Mouse (Mus musculus) embryonic facial prominence, embryonic 10.5 days (tissue): ENCODE results near the gene Ahnak2. TPM values are rescaled to one million over a fixed set of nuclear protein-coding genes. Genes with fewer than 3 reads are reported as not detected.

Experiments
- DNase-seq: peaks from one replicate; pipeline ENCODE4 v3.0.0-alpha.2; 2017; ENCODE audit warnings: low spot score
- H3K27ac ChIP-seq: fragments of 300-500 bp; sonication (generic); replicated peaks from 2 replicates; pipeline ENCODE4 v1.5.1; 2016; ENCODE audit warnings: mild to moderate bottlenecking
- H3K27me3 ChIP-seq: fragments of 300-500 bp; sonication (generic); replicated peaks from 2 replicates; pipeline ENCODE4 v1.6.1; 2016; ENCODE audit warnings: low read depth, mild to moderate bottlenecking; ENCODE audit not compliant: poor library complexity, severe bottlenecking
- H3K36me3 ChIP-seq: fragments of 300-500 bp; sonication (generic); replicated peaks from 2 replicates; pipeline ENCODE4 v1.6.1; 2016; ENCODE audit warnings: mild to moderate bottlenecking, moderate library complexity
- H3K4me1 ChIP-seq: fragments of 300-500 bp; sonication (generic); 2 replicates; pipeline ENCODE4 v1.6.1; 2016
- H3K4me3 ChIP-seq: fragments of 300-500 bp; sonication (generic); 2 replicates; pipeline ENCODE4 v1.5.1; 2016; ENCODE audit warnings: mild to moderate bottlenecking, moderate library complexity
- H3K9me3 ChIP-seq: fragments of 300-500 bp; sonication (generic); 2 replicates; pipeline ENCODE4 v1.6.1; 2016; ENCODE audit warnings: mild to moderate bottlenecking
- WGBS: fragments of 180-500 bp; shearing (Covaris S2); methylation state at CpG from one replicate; pipeline ENCODE4 v1.1.7; 2016; 5-methylcytosine and 5-hydroxymethylcytosine counted together
- polyA plus RNA-seq: library from polyadenylated mRNA; unstranded; fragments of >200 nt; fragmentation: Nextera tagmentation; extraction: Ambion mirVana; gene quantifications from 2 replicates; pipeline ENCODE4 v1.2.1, GENCODE M21; 2016

Ahnak2 gene
- polyA plus RNA-seq, 1 experiment from 2014 or later = 0.20 TPM

DNA sequence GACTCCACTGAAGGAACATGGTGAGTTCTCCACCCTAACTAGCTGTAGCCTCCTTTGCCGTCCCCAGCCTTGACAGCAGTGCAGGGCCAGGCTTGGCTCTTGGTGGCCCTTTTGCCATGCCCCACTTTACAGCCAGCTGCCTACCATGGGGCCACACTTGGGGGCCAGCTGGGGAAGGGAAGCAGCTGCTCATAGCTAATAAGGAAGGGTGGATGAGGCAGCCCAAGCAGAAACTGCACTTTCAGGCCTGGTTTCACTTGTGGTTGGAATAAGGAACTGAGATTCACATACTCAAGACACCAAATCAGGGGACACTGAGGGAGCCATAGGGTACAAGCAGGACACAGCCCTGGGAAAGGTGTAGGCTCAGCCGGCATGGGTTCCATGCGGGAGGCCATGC, 40.4 kb downstream of the Ahnak2 start:
- Histone ChIP-seq H3K9me3 (no peaks in the 10 kb centered on the region), H3K4me1 (peaks cover 9% of the 10 kb centered on the region; the same call in 1 of the 2 replicates), H3K27me3 (no peaks in the 10 kb centered on the region), H3K36me3 (no peaks in the 10 kb centered on the region), H3K4me3 (no peak overlapping the region), H3K27ac (peak overlapping the region; percentile 57; the same call in 1 of the 2 replicates)
- DNase-seq = no peak
- 87% methylated on average over 3 of the region's 3 CpGs for WGBS

GRCm38 (mm10) chr12:112761411-112761810, 41.0 kb downstream of the Ahnak2 start:
- no peak overlapping the region for H3K27ac ChIP-seq
- DNase-seq = no peak
- H3K36me3 ChIP-seq = no peaks in the 10 kb centered on the region
- H3K4me3 ChIP-seq = no peak overlapping the region
- no peaks in the 10 kb centered on the region for H3K9me3 ChIP-seq
- peaks cover 9% of the 10 kb centered on the region; the same call in 1 of the 2 replicates for H3K4me1 ChIP-seq
- WGBS = 86% methylated on average over 4 of the region's 4 CpGs
- H3K27me3 ChIP-seq = no peaks in the 10 kb centered on the region

- no peaks in the 10 kb centered on the region for H3K36me3 ChIP-seq
- H3K27me3 ChIP-seq = no peaks in the 10 kb centered on the region
- H3K4me3 ChIP-seq = no peak within 1 kb of the TSS
- H3K4me1 ChIP-seq = peaks cover 9% of the 10 kb centered on the region; the same call in 1 of the 2 replicates
- no peaks in the 10 kb centered on the region for H3K9me3 ChIP-seq
- 43% methylated on average over 4 of the region's 4 CpGs for WGBS
- H3K27ac ChIP-seq = peak within 1 kb of the TSS; percentile 51
- DNase-seq = no peak
Measured at GRCm38 (mm10) chr12:112760154-112760926, 42.1 kb downstream of the Ahnak2 start, which contains the start of gene Pld4. Pld4 (plus strand) TSS chr12:112760655.

DNA sequence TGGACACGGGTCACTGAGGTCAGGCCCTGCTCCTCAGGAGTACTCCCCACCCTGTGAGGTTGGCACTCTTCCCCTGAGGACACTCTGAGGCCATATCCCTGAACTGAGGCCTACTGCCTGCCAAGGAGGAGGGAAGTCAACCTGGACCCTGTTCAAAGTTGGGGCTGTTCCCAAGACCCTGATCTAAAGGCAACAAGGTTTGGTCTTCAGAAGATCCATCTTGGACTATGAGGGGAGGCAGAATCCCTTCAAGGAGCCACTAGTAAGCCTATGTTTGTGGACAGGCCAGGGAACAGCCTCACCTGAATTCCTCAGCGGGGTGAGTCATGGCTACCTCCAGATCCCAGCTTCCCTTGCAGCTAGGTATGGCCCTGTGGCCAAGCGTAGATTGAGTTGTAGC, 43.0 kb downstream of the Ahnak2 start:
- no peak for DNase-seq
- H3K4me1 ChIP-seq = peaks cover 9% of the 10 kb centered on the region; the same call in 1 of the 2 replicates

DNA sequence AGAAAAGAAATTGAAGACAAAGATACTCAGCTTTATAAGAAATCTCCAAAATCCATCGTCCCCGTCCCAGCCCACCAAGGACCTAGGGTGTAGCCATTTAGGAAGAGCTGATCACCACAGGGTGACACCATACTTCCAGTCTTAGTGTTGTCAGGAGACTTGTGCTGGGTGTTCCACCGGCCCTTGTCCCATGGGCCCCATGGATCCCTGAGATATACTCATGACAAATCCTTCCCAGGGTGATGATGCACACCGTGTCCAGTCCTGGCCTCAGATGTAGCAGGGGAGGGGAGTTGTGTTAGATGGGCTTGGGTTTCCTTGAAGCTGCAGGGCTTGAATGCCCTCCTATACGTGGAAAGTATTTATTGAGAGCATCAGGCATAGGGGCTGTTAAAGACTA, 44.6 kb downstream of the Ahnak2 start:
- Histone ChIP-seq H3K36me3 (no peaks in the 10 kb centered on the region), H3K4me1 (peaks cover 9% of the 10 kb centered on the region; the same call in 1 of the 2 replicates), H3K9me3 (no peaks in the 10 kb centered on the region), H3K27ac (no peak overlapping the region), H3K4me3 (no peak overlapping the region), H3K27me3 (no peaks in the 10 kb centered on the region)
- WGBS = 90% methylated on average over 5 of the region's 5 CpGs
- DNase-seq = no peak

More for the DNA sequence above, 43.0 kb downstream of the Ahnak2 start:
- Histone ChIP-seq H3K36me3 (no peaks in the 10 kb centered on the region), H3K27me3 (no peaks in the 10 kb centered on the region), H3K27ac (no peak overlapping the region), H3K4me3 (no peak overlapping the region), H3K9me3 (no peaks in the 10 kb centered on the region)
- 89% methylated on average over 3 of the region's 3 CpGs for WGBS

GRCm38 (mm10) chr12:112755900-112756299, 46.6 kb downstream of the Ahnak2 start:
- no peak overlapping the region for H3K27ac ChIP-seq
- no peak for DNase-seq
- no peaks in the 10 kb centered on the region for H3K27me3 ChIP-seq
- peaks cover 8% of the 10 kb centered on the region; the same call in 1 of the 2 replicates for H3K4me1 ChIP-seq
- H3K4me3 ChIP-seq = no peak overlapping the region
- H3K36me3 ChIP-seq = no peaks in the 10 kb centered on the region
- WGBS = 76% methylated on average over 4 of the region's 4 CpGs
- no peaks in the 10 kb centered on the region for H3K9me3 ChIP-seq

- Histone ChIP-seq H3K4me1 (peaks cover 5% of the 10 kb centered on the region), H3K36me3 (no peaks in the 10 kb centered on the region), H3K27me3 (no peaks in the 10 kb centered on the region), H3K27ac (no peak overlapping the region), H3K4me3 (no peak overlapping the region), H3K9me3 (no peaks in the 10 kb centered on the region)
- 67% methylated on average over 2 of the region's 2 CpGs for WGBS
- DNase-seq = no peak
Measured at GRCm38 (mm10) chr12:112752399-112752798, 50.1 kb downstream of the Ahnak2 start.

GRCm38 (mm10) chr12:112750976-112751375, 51.5 kb downstream of the Ahnak2 start:
- no peaks in the 10 kb centered on the region for H3K36me3 ChIP-seq
- H3K27ac ChIP-seq = no peak overlapping the region
- no peaks in the 10 kb centered on the region for H3K9me3 ChIP-seq
- H3K4me1 ChIP-seq = peaks cover 12% of the 10 kb centered on the region
- 87% methylated on average over 12 of the region's 12 CpGs for WGBS
- no peak for DNase-seq
- no peaks in the 10 kb centered on the region for H3K27me3 ChIP-seq
- no peak overlapping the region for H3K4me3 ChIP-seq

DNA sequence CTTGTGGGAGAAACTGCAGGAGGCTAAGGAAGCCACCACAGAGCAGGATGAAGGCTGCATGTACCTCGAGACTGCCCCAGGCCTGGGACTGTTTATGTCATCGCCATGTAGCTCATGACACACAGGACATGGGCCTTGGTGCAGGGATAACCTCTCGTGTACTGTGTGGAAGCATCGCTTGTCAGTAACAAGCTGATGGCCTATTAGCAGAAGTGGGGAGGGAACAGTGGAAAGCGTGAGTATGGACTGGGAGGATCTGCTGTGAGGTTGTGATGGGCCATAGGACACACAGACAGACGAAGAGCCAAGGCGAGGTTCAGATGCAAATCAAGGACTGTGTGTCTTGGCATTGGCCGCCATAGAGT, 54.9 kb downstream of the Ahnak2 start:
- Histone ChIP-seq H3K27me3 (no peaks in the 10 kb centered on the region), H3K27ac (peak overlapping the region; percentile 85), H3K4me3 (no peak overlapping the region), H3K4me1 (peaks cover 41% of the 10 kb centered on the region), H3K9me3 (no peaks in the 10 kb centered on the region), H3K36me3 (peaks cover 23% of the 10 kb centered on the region)
- DNase-seq = no peak
- WGBS = 79% methylated on average over 8 of the region's 8 CpGs

GRCm38 (mm10) chr12:112746808-112747605, 55.5 kb downstream of the Ahnak2 start:
- peaks cover 45% of the 10 kb centered on the region for H3K4me1 ChIP-seq
- peak overlapping the region; percentile 85 for H3K27ac ChIP-seq
- H3K27me3 ChIP-seq = no peaks in the 10 kb centered on the region
- whole genome bisulfite sequencing = 16% methylated on average over 10 of the region's 10 CpGs
- peaks cover 23% of the 10 kb centered on the region for H3K36me3 ChIP-seq
- DNase-seq = peak; percentile 57
- peak overlapping the region; percentile 37 for H3K4me3 ChIP-seq
- no peaks in the 10 kb centered on the region for H3K9me3 ChIP-seq

DNA sequence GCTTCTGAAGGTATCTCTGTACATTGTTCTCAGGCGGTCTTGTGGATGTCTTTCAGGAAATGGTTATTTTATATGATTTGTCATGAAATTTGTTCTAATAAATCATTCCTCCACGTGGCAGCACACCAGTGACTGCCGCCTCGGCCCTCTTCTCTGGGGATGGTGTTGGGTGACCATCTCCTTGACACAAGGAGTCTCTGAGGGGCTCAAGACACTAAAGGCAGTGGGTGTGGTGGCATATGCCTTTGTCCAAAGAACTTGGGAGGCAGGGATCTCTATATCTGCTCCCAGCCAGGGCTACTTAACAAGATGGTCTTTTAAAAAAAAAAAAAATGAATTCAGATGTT, 56.0 kb downstream of the Ahnak2 start:
- H3K36me3 ChIP-seq = peaks cover 23% of the 10 kb centered on the region
- H3K9me3 ChIP-seq = no peaks in the 10 kb centered on the region
- DNase-seq = no peak
- no peaks in the 10 kb centered on the region for H3K27me3 ChIP-seq
- H3K27ac ChIP-seq = no peak overlapping the region
- H3K4me3 ChIP-seq = no peak overlapping the region
- peaks cover 45% of the 10 kb centered on the region for H3K4me1 ChIP-seq
- WGBS = 80% methylated on average over 4 of the region's 4 CpGs

GRCm38 (mm10) chr12:112745716-112746115, 56.7 kb downstream of the Ahnak2 start:
- H3K4me1 ChIP-seq = peaks cover 46% of the 10 kb centered on the region
- no peak overlapping the region for H3K27ac ChIP-seq
- H3K27me3 ChIP-seq = no peaks in the 10 kb centered on the region
- DNase-seq = no peak
- 86% methylated on average over 10 of the region's 10 CpGs for WGBS
- no peak overlapping the region for H3K4me3 ChIP-seq
- H3K9me3 ChIP-seq = no peaks in the 10 kb centered on the region
- H3K36me3 ChIP-seq = peaks cover 26% of the 10 kb centered on the region
